Mouse (Mus musculus) hindlimb bud, embryonic 11.5 days (tissue): ENCODE measurements around the gene Npvf.

Experiments used
- DNase-seq: peaks from one replicate; pipeline ENCODE4 v3.0.0-alpha.2; 2012; ENCODE audit warnings: low read depth, low spot score; ENCODE audit errors: extremely low spot score

The Npvf gene

DNA sequence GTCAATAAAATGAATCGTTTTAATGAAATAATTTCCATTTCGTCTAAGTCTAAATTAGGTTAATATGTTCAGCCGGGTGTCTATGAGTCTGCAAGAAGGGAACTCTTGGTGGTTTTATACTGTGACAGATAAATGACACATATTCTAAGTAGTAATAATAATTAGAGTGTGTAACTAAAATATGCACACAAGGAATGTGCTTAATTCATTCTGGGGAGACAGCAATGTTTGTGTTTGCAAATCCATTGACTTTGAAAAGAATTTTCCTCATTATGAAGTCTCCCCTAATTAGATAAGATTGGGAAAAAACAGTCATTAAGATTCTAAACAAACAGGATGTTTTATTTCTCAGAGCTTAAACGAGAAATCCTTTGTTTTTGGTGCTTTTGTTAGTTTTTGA is at the start of gene Npvf:
Gene Npvf, minus strand, starts transcription at position 84 of the 400 bp plus-strand sequence.
- DNase-seq, result no peak

DNA sequence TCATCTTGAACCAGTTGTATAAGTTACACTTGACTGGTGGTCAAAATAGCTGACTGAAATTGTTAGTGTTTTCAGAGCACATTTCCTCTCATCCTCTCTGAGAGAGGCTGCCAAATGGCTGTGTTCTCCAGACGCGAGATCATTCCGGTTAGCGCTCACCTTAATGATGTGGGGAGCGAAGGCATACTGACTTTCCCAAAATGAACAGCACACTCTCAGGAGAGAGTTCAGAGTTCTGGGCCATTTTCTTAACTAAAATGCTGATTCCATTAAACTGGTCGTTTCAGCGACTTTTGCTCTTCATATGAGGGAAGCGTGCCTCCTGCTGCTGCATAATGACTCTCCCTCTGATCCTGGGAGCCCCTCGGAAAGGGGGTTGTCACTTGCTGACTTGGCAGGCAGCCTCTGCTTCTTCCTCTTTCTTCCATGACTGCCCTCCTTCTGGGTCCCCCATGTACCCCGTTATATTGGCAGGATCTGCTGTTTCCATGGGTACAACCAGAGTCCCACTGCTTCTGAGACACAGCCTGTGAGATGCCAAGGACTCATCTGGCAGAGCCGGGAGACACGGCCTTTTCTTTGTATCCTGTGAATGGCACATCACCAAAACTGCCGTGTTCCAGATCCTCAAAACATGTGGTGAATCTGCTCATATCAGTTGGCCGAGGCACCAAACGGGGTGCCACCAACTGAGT is 35.0 kb upstream of the Npvf start:
- DNase-seq, result no peak

DNA sequence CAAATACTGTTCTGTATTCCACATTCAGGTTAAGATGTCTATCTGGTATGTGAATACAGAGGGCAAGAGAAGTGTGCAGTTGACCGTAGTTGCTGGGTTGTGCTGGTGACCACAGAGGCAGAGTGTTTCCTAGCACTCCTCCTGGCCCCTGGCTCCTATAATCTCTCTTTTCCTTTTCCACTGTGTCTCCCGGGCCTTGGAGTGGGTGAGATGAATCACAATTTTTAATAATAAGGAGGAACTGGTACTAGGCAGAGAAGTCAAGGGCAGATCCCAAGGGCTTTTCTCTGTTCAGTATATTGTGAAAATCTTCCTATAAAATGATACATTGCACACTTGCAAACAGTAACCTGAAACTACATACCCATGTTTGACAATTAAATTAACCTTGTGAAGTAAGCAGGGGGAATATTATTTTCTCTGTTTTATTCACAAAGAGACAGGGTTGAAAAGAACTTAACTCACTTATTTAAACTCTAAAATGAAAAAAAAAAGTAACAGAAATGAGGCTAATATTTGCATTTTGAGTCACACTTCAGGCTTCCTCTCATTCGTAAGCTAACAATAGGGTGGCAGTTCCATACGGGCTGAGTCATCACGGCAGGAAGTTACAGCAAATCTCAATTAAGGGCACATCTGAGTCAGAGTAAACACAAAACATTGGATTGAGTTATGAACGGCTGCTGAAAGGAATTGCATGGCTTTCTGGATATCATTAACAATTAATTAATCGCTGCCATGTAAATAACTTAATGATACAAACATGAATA is 30.6 kb upstream of the Npvf start:
- DNase-seq, result no peak

DNA sequence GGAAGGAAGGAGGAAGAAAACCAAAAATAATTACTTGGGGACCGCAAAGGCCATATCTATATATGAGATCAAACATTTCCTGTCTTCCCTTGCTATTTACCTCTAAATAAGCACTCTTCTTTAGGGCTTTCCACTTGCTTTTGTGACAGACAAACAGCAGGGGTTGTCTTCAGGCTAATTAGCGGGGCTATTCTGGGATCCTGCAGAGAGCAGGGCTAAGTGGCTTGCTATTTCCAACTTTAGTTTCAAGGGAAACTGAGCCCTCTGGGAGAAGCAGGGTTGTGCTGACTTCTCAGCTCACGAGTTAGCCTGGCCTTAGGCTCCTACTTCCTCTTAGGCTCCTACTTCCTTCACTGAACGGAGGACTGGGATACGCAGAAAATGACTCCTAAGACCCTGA is 27.3 kb upstream of the Npvf start:
- DNase-seq, result no peak

DNA sequence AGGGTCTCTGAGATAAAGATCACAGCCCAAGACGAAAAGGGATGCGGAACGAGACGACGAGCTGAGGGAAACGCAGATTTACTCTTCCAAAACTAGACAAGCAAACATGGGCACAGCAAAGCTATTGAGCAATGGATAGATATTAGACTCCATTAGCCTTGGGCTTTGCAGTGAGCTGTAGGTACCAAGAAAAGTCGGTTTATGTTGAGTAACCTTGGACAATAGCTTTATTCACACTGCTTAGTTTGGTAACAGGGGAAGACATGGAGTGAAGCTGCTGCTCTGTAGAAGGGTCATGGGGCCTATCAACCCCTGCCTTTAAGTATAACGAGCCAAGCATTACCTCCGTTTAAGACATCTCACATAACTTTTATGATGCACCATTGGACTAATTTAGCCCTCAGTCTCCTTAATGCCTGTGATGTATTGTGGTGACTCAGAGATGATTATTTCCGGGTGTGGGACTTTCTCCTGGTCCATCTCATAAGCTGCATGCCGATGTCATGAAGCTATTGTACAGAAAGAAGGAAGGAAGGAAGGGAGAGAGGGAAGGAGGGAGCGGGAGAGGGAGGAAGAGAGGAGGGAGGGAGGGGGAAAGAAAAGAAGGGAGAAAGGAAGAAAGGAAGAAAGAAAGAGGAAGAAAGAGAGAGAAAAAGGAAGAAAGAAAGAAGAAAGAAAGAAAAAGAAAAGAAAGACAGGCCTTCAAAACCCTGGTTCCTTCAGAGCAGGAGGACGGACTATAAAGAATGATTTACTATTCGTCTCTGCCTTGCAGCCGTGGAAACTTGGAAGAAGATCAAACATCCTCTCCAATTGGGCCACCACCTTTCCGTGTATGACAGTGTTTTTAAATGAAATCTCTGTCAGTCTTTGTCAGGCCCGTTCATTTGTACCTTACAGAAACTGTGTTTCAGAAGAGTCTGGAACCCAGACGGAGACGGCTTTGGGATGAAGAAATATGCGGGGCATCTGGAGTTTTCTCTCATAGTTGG is 26.3 kb upstream of the Npvf start:
- DNase-seq, result no peak

DNA sequence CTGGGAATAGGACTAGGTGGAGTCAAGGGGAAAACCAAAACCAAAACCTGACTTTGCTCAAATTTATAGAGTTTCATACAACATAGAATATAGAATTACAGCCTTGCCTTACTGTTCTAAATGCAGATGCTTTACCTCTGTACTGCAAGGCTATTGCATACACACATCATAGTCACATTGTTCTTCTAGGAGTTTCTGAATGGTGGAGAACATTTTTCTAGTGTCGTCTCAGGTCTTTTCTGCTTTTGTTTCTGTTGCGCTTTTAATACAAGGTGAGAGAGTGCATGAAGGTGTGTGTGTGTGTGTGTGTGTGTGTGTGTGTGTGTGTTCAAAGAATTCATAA is 25.2 kb upstream of the Npvf start:
- no peak for DNase-seq

DNA sequence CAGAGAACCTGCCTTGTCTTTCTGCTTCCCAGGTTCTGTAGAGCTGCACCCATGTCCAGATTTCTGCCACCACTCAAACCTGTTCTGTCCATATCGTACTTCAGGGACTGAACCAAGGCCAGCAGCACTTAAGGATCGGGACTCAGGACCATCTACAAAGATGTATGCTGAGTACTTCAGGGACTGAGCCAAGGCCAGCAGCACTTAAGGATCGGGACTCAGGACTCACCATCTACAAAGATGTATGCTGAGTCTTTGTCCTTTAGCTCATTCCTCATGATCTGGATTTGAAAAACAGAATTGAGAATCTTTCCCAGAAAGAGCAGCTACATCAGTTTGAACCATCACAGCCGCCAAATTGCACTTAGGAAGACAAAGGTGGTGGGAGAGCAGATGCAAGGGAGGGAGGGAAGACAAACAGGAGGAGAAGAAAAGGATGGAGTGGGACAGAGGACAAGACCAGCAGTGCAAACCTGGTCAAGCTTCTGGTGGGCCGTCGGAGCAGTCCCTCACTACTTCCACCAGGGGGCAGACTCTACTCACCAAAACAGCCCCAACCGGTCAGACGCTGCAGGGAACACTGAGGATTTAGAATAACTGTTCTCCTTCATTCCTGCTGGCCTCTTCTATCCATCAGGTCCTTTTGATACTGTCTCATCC is 24.7 kb upstream of the Npvf start:
- DNase-seq, result no peak

DNA sequence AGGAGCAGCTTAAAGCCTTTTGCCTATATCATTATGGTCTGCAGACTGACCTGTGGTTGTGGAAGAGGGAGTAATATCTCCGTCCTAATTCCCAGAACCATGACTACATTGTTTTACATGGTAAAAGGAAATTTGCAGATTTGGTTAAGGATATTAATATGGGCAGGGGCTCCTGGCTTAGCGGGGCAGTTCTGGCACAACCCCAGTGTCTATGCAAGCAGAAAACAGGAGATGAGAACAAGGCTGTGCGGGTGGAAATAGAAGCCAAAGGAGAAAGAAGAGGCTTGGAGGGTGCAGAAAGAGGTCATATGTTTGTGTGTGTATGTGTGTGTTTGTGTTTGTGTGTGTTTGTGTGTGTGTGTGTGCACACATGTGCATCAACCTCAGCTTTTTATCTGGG is 17.0 kb upstream of the Npvf start:
- no peak for DNase-seq

DNA sequence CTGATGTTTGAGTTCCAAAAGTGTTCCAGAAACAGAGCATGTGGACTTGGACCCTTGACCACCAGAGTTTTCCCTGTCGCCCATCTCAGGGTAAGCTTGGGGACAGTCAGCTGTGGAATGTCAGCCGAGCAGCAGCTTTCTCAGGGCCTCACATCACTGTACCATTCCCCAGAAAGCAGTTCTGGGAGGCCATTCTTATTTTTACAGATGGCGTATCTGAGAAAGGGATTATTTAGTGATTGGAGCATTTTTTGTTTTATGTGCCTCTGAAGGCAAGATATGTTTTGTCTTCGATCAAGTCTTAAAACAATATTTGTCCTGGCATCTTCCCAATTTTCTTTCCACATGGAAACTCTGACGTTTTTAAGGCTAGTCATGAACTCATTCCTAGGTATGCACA is 12.7 kb upstream of the Npvf start:
- no peak for DNase-seq

DNA sequence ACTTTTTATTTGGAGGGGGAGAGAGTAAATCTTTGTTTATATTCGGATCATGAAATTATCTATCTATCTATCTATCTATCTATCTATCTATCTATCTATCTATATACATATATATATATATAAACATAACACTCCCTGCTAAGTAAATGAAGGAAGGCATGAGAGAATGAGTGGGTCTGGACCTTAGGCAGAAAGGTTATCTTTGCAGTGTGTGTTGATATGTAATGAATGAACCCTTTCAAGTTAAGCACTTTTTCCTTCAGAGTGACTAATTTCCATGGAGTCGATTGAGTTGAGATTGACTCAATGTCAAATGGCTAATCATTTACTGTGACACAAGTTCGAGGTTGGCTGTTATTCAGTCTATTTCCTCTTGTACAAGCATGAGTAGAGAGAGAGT is 10.8 kb upstream of the Npvf start:
- DNase-seq, result no peak

DNA sequence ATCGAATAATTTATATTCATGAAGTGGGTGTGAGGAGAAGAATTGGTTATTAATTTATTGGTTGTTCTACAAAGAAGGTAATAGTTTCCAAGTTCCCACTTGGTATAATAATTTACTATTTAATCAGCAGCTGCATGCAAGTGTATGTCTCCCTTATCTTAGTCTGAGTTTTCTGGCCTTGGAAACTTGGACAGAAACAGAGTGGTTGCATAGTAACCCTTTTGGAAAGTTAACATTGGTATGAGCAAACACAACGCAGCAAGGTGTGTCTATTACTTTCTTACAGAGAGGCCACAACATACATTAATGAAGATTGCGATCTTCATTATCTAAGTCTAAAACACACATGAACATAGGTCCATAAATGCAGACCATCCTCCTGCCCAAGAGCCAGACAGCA is 10.0 kb upstream of the Npvf start:
- DNase-seq, result no peak

DNA sequence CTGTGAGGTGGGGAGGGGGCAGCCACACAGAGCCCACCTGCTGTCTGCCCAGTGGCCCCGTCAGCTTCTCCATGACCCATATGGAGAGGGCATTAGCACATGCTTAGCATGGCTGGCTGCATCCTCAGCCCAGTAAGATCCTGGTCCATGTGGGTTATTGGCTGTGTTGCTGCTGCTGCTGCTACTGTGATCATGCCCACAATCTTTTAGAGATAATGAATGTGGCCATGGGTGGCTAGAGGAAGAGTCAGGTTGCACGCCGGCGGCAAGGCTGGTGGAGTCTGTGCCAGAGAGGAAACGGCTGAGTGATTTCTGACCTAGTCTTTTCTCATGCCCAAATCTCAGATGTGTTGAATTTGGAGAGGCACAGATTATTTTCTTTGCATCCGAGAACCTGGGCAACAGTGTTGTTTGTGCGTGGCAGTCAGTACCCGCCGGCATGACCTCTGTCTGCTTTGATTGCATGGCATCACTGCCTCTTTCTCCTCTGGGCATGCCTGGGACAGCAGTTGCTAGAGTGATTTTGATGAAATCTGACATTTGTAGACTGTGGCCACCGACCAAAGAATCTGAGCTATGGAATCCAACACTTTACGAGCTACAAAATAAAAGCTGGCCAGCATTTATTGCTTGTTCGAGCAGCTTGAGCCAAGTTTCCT is 8.8 kb upstream of the Npvf start:
- DNase-seq, result no peak

DNA sequence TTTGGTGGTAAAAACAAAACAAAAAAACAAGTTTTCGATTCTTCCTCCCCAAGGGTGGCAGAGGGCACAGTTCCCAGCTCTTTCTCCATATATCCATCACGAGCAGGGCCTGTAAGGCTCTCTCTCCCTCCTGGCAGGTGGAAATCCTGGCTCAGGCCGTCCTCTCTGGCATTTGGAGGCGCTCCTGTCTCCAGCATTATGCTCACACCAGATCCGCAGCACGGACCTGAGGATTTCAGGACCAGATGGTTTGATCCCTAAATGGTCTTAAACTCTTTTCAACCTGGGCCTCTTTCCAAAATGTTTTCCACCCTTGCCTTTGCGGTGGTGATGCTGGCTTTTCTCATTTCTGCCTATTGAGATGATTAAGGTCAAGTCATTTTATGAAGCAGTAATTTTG is 7.5 kb upstream of the Npvf start:
- DNase-seq, result no peak

DNA sequence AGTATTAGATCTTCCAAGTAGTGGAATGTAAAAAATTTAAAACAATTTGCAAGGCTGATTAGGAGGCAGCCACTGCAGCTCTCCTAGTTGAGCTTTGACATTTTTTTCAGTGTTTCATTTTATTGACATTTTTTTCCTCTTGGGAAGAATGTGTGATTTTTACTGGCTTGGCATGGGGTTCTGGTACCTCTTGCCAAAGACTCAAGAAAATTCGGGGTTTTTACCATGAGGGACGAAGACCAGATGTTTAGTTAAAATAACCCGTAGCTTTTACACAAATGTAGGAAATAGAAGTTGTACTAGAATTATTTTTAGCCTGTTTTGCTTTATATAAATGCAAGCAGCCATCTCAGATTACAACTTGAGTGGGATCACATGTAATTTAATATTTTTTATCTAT is 4.2 kb upstream of the Npvf start:
- no peak for DNase-seq

DNA sequence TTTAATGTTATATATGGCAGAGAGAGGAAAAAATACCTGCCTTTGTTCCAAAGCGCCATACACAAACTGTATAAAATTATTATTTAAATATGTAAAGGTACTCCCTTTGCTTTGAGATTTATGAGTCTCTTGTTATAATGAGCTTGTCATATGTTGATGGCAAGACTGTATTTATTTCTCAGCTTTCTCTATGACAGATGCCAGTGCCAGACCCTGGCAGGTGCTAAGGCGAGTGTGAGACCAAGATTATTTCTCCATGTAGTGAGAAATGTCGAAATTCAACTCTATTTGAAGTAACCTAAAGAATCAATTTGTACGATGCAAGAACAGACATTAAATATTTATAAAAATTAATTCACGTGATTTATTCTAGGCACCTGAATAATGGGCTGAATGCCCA is 3.8 kb upstream of the Npvf start:
- DNase-seq, result no peak

DNA sequence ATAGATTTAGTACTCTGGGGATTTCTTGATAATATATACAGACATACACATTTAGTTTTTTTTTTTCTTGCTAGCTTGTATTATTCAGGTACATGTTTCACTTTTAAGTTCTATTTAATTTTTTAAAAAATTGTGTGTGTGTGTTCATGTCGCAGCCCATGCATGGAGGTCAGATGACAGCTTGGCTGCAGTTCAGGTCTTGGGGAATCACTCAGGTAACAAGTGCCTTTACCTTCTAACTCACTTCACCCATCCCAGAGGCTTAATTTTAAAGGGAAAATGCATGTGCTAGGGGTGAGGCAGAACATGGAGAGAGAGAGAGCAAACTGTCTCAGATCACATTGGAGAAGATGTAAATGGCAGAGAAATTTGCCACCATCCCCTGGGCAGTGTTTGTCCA is 2.2 kb upstream of the Npvf start:
- no peak for DNase-seq

DNA sequence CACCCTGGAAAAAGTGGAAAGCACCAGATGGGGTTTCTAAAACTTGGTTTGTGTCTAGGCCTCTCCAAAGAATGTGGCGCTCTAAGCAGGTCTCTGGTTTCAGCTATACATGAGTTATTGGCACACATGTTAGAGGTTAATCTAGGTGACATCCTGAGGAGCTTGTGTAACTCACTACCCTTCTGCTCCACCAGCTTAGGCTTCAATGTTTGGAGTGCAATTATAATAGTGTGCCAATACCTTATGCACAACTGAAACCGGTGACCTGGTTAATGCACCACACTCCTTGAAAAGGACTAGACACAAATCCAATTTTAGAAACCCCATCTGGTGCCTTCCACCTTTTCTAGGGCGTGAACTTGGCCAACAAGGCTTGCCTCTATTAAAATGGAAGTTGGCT is 1.7 kb upstream of the Npvf start:
- no peak for DNase-seq

DNA sequence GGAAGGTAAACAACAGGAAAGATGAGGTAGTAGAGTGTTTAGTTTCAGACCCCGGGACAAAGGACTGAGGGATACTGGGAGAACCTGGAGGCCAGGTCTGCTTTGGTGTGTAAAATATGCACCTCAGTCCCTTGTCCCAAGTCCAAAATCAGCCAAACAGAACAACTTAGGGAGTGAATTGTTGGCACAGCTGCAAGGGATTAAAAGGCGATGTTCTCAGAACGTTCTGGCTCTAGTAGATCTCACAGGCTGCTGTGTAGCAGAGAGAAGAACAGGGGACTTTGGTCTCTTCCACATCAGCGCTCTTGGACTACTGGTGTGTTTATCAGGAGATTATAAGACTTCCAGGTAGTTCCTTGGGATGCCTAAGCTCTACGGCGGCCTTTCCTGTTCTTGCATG is 6.6 kb downstream of the Npvf start:
- DNase-seq, result no peak

DNA sequence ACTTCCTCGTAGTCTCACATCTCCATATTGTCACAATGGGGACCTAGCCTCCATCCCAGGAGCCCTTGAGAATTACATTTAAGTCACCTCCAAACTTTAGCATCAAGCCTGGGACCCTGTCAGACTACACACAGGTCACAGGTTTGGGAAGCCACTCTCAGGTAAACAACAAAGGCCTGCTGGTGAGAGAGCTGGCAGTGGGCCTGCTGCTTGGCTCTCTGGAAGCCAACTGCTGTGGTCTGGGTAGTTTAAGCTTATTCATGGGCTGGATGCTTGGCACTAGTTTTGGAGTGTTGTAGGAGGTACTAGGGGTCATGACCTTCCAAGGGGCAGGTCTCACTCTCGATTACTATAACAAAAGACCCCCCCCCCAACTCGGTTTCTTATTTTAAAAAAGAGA is 7.6 kb downstream of the Npvf start:
- no peak for DNase-seq

DNA sequence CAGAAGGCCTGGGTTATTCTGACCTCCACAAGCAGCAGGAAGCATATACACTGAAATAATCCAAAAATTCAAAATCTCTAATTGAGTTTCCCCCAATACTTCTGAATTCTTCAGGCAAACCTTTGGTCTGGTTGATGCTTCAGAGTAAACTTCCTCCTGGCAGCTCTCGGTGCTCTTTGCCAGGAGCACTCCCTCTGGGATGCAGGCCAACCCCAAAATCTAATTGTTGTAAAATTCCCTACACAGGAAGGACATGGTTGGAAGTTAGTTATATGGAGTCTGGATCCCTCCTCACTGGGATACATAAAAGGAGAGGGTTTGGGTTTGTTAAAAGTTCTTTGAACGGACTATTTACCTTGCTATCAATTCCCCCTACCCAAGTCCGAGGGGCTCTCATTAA is 9.5 kb downstream of the Npvf start:
- DNase-seq, result no peak

DNA sequence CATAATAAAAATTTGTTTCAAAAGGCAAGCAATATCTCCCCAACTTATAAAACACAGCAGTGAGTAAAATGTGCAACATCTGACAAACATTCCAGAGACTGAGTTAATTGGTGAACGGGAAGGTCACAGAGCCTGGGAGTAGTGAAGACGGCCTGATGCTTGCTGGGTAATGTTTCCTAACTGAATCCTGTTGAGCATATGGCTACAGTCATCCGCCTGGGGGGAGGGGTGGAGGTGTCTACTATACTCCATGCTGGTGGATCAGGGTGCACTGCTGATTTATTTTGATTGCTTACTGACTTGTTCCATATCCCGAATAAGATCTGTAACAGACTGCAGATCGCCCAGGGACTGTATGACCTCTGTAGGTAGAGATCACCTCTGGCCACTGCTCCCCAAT is 12.3 kb downstream of the Npvf start:
- no peak for DNase-seq
